ENCODE assay signal across 13 mouse cellular contexts in the genomic region with DNA sequence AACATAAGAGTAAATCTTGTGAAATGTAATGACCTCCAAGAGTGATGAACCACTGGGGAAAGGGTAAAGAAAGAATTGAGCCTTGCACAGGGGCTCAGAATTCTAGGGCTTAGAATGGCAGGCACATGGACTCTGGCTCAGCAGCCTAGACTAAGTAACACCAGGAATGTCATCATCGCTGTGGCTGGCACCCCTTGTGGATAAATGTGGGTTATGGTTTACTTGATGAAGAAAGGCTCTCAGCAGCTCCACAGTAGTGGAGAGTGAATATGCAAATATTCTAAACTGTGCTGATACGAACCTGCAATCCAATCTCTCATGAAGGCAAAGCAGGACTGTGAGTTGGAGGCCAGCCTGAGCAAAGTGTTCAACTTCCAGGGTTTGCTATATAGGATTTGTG. TPM values are rescaled to one million over a fixed set of nuclear protein-coding genes. Genes with fewer than 3 reads are reported as not detected.
"Had no signal": no experiment of that assay in that cellular context is flagged by ENCODE, and none has a peak within 500 bp of the region (broad histone marks: within the 10 kb centered on the region; RNA-seq: fewer than 3 reads in every experiment).

No protein-coding gene starts in this region.

- H3K4me3 ChIP-seq: limb, embryonic 15.5 days; liver, embryonic 12.5 days; midbrain, embryonic 10.5 days; midbrain, embryonic 15.5 days; neural tube, embryonic 13.5 days had no signal

- H3K27ac ChIP-seq: limb, embryonic 15.5 days; liver, embryonic 12.5 days; midbrain, embryonic 10.5 days; midbrain, embryonic 15.5 days; neural tube, embryonic 13.5 days; stomach, postnatal 0 days had no signal

- ATAC-seq: liver, embryonic 12.5 days; midbrain, embryonic 15.5 days had no signal

- DNase-seq: kidney, adult 8-10 months; kidney, postnatal 25 days; lung, embryonic 14.5 days; lung, postnatal 10 days; lung, postnatal 4 days; thymus, postnatal 4 days had no signal

RNA-seq across cellular contexts. Expression of a gene that starts 26.0 kb away (rescaled TPM):
- total RNA-seq: megakaryocyte, adult 5-6 weeks had no signal
